Mouse (Mus musculus) kidney, adult 9 months (tissue): ENCODE measurements around the gene Nod1.

Experiments used
- DNase-seq: peaks from one replicate; pipeline ENCODE4 v3.0.0; 2022

Nod1 gene

DNA sequence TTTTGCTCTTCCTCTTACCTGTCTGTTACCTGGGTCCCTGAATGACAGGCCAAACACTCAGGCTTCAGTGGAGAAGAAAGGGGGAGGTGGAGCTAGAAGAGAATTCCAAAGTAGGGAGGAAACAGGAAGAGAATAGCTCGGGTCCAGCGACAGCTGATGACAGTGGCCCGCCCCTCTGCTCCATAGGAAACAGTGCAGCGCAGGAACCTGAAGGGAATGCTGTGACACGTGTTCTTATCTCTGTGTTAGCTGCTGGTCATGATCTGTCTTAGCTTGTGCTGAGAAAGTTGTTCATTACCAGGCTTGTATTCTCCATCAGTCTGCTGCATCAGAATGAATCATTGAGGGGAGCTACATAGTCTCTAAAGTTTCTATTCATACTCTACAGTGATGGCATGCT, 95.6 kb downstream of the Nod1 start:
- no peak for DNase-seq
